26 mouse cellular contexts compared by ENCODE assay signal in the genomic region with DNA sequence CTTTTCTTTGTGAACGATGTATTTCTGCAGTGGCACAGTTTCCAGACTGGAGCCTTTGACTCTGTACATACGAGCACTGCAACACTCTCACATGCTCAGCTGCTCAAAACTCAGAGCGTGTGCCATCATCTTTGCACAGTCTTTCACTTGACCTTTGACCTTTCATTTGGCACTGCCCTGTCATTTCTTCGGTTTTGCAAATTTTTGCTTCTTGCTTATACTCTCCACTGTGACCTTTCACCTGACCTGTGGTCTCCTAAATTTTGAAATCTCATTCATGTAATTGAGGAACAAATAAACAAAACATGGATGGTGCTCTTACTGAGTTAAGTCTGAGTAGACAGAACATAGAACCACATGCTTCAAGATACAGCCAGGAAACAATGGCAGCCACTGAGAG.
DNase-seq lines count a peak whose midpoint lies in the region; ATAC-seq and TF ChIP-seq lines count a peak whose summit lies in the region.
"Had no signal": no experiment of that assay in that cellular context is flagged by ENCODE, and none has a peak within 500 bp of the region (broad histone marks: within the 10 kb centered on the region; RNA-seq: fewer than 3 reads in every experiment).

No protein-coding gene starts in this region.

- H3K79me2 ChIP-seq in liver, adult 2 months (ENCODE audit: control insufficient read depth, insufficient read depth, low read length): no peaks in the 10 kb centered on the region

- no peak for TF ChIP-seq POLR2A in liver, adult 2 months (IDR thresholded peaks at IDR 0.05; ENCODE audit: extremely low read depth, insufficient read depth, low read length)

- H3K4me1 ChIP-seq in liver, adult 2 months (ENCODE audit: control insufficient read depth, insufficient read depth, low read length): no peaks in the 10 kb centered on the region
- H3K4me1 ChIP-seq in liver, embryonic 12.5 days: no peaks in the 10 kb centered on the region
- peaks cover 84% of the 10 kb centered on the region for H3K4me1 ChIP-seq in limb, embryonic 10.5 days
- H3K4me1 ChIP-seq in forebrain, embryonic 15.5 days: no peaks in the 10 kb centered on the region
- H3K4me1 ChIP-seq: embryonic facial prominence, embryonic 15.5 days; forebrain, embryonic 12.5 days; hindbrain, embryonic 10.5 days; hindbrain, embryonic 13.5 days had no signal

- H3K36me3 ChIP-seq in liver, adult 2 months (ENCODE audit: control insufficient read depth, insufficient read depth, low read length): no peaks in the 10 kb centered on the region
- no peaks in the 10 kb centered on the region for H3K36me3 ChIP-seq in liver, embryonic 12.5 days
- no peaks in the 10 kb centered on the region for H3K36me3 ChIP-seq in limb, embryonic 10.5 days
- no peaks in the 10 kb centered on the region for H3K36me3 ChIP-seq in forebrain, embryonic 15.5 days
- H3K36me3 ChIP-seq: embryonic facial prominence, embryonic 12.5 days; embryonic facial prominence, embryonic 15.5 days; forebrain, embryonic 12.5 days; hindbrain, embryonic 10.5 days; hindbrain, embryonic 13.5 days had no signal

- no peaks in the 10 kb centered on the region for H3K27me3 ChIP-seq in liver, adult 2 months (ENCODE audit: control insufficient read depth, insufficient read depth, low read length)
- no peaks in the 10 kb centered on the region for H3K27me3 ChIP-seq in liver, embryonic 12.5 days (replicated peaks)
- no peaks in the 10 kb centered on the region for H3K27me3 ChIP-seq in limb, embryonic 10.5 days (ENCODE audit: low read depth, poor library complexity, severe bottlenecking)
- H3K27me3 ChIP-seq in forebrain, embryonic 15.5 days: no peaks in the 10 kb centered on the region
- H3K27me3 ChIP-seq: embryonic facial prominence, embryonic 12.5 days; forebrain, embryonic 12.5 days; hindbrain, embryonic 13.5 days had no signal

- H3K27ac ChIP-seq in liver, adult 2 months (replicated peaks; ENCODE audit: insufficient read depth, low read depth, low read length): no peak overlapping the region
- H3K27ac ChIP-seq in liver, embryonic 12.5 days: no peak overlapping the region
- peak overlapping the region; percentile 91 for H3K27ac ChIP-seq in limb, embryonic 10.5 days
- H3K27ac ChIP-seq in forebrain, embryonic 15.5 days (replicated peaks): no peak overlapping the region
- H3K27ac ChIP-seq: embryonic facial prominence, embryonic 12.5 days; embryonic facial prominence, embryonic 15.5 days; forebrain, embryonic 12.5 days; hindbrain, embryonic 10.5 days; hindbrain, embryonic 13.5 days had no signal

- no peak overlapping the region for H3K4me2 ChIP-seq in liver, embryonic 12.5 days
- H3K4me2 ChIP-seq in forebrain, embryonic 15.5 days (replicated peaks): no peak overlapping the region
- H3K4me2 ChIP-seq: embryonic facial prominence, embryonic 12.5 days; embryonic facial prominence, embryonic 15.5 days; forebrain, embryonic 12.5 days; heart, embryonic 11.5 days; hindbrain, embryonic 13.5 days had no signal

- no peak for TF ChIP-seq CTCF in liver, adult 2 months (IDR thresholded peaks at IDR 0.05; ENCODE audit: low read depth, low read length)

- ATAC-seq in liver, embryonic 12.5 days: no peak
- no peak for ATAC-seq in forebrain, embryonic 15.5 days (replicated peaks)
- ATAC-seq: activated CD4-positive, CD25-positive, alpha-beta regulatory T cell, adult 4 months; CD4-positive, CD25-positive, alpha-beta regulatory T cell, adult 4 months; forebrain, embryonic 16.5 days; hindbrain, embryonic 16.5 days had no signal

- WGBS in liver, adult 2 months: 42% methylated on average over 4 of the region's 4 CpGs
- 64% methylated on average over 4 of the region's 4 CpGs for WGBS in liver, embryonic 12.5 days (ENCODE audit: insufficient replicate concordance)
- WGBS in limb, embryonic 10.5 days: 71% methylated on average over 4 of the region's 4 CpGs
- 85% methylated on average over 4 of the region's 4 CpGs for WGBS in forebrain, embryonic 15.5 days

- H3K9me3 ChIP-seq in liver, embryonic 12.5 days (replicated peaks): no peaks in the 10 kb centered on the region
- H3K9me3 ChIP-seq in limb, embryonic 10.5 days (replicated peaks): no peaks in the 10 kb centered on the region
- no peaks in the 10 kb centered on the region for H3K9me3 ChIP-seq in forebrain, embryonic 15.5 days
- H3K9me3 ChIP-seq: embryonic facial prominence, embryonic 12.5 days; embryonic facial prominence, embryonic 15.5 days; forebrain, embryonic 12.5 days; hindbrain, embryonic 10.5 days; hindbrain, embryonic 13.5 days had no signal

- H3K9ac ChIP-seq in liver, adult 2 months (ENCODE audit: low read depth, low read length): no peak overlapping the region
- no peak overlapping the region for H3K9ac ChIP-seq in liver, embryonic 12.5 days
- H3K9ac ChIP-seq in forebrain, embryonic 15.5 days (replicated peaks): no peak overlapping the region
- H3K9ac ChIP-seq: embryonic facial prominence, embryonic 12.5 days; embryonic facial prominence, embryonic 15.5 days; forebrain, embryonic 12.5 days; hindbrain, embryonic 13.5 days had no signal

- peak; percentile 61 for DNase-seq in liver, adult 2 months (ENCODE audit: extremely low read depth, low read depth, low spot score)
- peak; percentile 51 for DNase-seq in lung, postnatal 36 days
- DNase-seq in lung, postnatal 25 days (ENCODE audit: low spot score): no peak
- no peak for DNase-seq in limb, embryonic 10.5 days (ENCODE audit: low spot score)
- DNase-seq in cerebellum, adult 9-10 months: no peak
- DNase-seq: adrenal gland, postnatal 10 days; adrenal gland, postnatal 36 days; cerebellum, adult 18-20 months; cerebellum, adult 9-11 months; cerebellum, postnatal 25 days; gastrocnemius, postnatal 10 days; gastrocnemius, postnatal 36 days; heart, postnatal 36 days had no signal

- H3K4me3 ChIP-seq in liver, adult 2 months (ENCODE audit: insufficient read depth, low read depth, low read length): no peak overlapping the region
- no peak overlapping the region for H3K4me3 ChIP-seq in liver, embryonic 12.5 days
- H3K4me3 ChIP-seq in limb, embryonic 10.5 days: no peak overlapping the region
- H3K4me3 ChIP-seq in forebrain, embryonic 15.5 days: no peak overlapping the region
- H3K4me3 ChIP-seq: embryonic facial prominence, embryonic 12.5 days; embryonic facial prominence, embryonic 15.5 days; erythroblast, embryonic 14.5 days; forebrain, embryonic 12.5 days; hindbrain, embryonic 10.5 days; hindbrain, embryonic 13.5 days had no signal

Comparison
In these comparisons a context has a peak if more than half of its experiments do, and no peak if none do; other contexts are left out.
1. DNase-seq: peak in liver, adult 2 months (single experiment) and lung, postnatal 36 days (single experiment); none in lung, postnatal 25 days (single experiment), limb, embryonic 10.5 days (single experiment) and cerebellum, adult 9-10 months (single experiment).